Mouse (Mus musculus): ENCODE measurements at regions not wholly inside any gene's neighbourhood (a gene's known extent, or its start where the extent isn't known, plus 50 kb on each side); places are given as distances from the start of the nearest gene placed in this dataset.

GRCm38 (mm10) chr11:55974224-55974875 is 66.5 kb downstream of the Nmur2 start:
- peak; percentile 16 for DNase-seq (ENCODE audit: low spot score)

- no peak for DNase-seq (ENCODE audit: low spot score)
Observed at GRCm38 (mm10) chr11:55966580-55966979, 74.2 kb downstream of the Nmur2 start.

GRCm38 (mm10) chr11:55958372-55958771 is 82.4 kb downstream of the Nmur2 start:
- DNase-seq (ENCODE audit: low spot score): no peak

- DNase-seq (ENCODE audit: low spot score): no peak
Observed at GRCm38 (mm10) chr11:55957355-55957754, 83.5 kb downstream of the Nmur2 start.

GRCm38 (mm10) chr11:55953696-55954095 is 87.1 kb downstream of the Nmur2 start:
- DNase-seq (ENCODE audit: low spot score): no peak

DNA sequence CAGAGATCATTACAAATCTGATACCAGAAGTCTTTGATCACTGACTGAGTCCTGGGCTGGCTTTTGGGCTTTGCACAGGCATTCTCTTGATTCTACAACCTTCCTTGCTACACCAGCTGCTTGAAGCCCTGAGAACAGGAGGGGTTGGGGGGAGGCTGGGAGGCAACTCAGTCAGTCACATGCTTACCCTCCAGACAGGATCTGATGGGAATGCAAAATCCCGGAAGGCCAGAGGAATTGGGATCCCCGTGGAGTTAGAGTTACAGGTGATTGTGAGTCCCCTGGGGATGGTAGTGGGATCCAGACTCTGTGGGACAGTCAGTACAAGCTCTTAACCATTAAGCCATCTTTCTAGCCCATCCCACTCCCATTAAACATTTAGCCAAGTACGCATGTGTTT is 91.2 kb downstream of the Nmur2 start:
- no peak for DNase-seq (ENCODE audit: low spot score)

DNA sequence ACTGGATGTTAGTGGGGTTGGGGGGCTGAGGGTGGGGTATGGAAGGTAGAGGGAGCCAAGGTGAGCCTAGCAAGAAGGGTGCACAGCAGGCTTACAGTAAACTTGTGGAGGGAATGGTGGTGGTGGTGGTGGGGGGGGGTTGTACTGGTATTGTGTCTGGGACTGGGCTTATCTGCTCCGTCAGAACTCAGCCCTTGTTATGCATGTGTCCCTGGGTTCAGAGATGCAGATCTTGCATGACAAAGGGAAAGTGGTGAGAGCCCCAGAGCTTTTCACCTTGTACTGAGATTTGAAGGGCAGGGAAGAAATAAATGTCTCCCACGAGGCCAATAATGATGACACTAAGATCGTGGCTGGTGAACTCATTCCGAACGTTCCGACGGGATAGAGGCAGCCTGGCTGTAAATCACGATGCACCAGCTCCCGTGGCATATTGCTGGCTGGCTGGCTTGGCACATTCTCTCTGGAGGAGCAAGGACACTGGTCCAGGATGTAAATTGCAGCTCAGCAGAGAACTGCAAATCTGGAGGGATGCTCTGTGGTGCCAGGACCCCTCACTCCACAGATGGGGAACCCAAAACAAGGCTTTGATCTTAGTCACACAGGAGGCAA is 94.1 kb downstream of the Nmur2 start:
- DNase-seq (ENCODE audit: low spot score): no peak

GRCm38 (mm10) chr11:55946028-55946427 is 94.8 kb downstream of the Nmur2 start:
- no peak for DNase-seq (ENCODE audit: low spot score)

DNA sequence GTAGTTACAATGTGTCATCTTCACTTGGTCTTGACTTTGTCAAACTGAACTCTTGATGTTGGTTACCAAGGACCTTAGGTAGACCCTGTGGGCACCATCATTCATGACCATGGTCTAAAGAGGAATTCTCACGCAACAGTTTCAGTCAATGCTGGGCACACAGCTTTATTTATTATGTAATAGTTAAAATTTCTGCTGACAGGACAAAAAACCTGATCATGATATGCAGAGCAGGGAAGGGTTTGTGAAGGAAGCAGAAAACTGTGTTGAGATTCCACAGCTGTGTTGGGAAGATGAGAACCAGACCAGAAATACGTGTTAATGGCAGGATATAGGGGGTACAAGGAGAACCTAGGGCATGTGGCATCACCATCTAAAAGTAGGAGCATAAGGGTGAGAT is 100.8 kb downstream of the Nmur2 start:
- no peak for DNase-seq (ENCODE audit: low spot score)

DNA sequence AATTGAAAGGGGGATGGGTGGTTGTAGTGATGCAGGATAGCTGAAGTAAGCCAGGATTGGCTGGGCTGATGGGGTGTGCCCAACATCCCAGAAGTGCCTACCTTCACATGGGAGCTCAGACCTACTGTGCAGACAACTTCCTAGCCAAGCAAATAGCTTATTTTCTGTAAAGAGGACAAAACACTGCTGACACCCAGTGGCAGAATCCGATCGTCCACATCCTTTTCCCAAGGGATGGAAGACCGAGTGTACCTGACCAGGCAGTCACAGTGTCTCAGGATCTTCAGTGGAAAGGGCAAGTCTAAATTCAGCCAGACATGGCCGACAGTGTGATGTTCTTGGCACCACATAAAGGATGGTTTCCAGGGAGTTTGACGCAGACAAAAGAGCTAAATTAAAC is 114.4 kb downstream of the Nmur2 start:
- DNase-seq (ENCODE audit: low spot score): no peak

DNA sequence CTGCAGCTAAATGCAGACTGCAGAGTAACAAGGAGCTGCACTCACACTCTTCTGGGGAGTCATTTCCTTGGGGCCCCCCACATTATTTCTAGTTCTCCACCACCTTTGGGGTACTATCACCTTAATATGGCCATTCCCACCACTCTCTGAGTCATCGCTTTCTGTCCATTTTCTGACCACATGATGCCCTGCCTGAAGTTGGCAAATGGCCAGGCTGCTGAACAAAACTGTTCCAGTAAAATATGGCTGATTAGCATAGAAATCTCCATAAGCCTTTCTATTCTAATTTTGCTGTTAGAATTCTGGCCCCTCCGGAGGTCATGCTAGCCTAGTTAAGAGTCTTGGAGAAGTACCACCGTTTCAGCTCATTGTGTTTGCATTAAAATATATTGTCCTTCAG is 121.7 kb downstream of the Nmur2 start:
- no peak for DNase-seq (ENCODE audit: low spot score)

DNA sequence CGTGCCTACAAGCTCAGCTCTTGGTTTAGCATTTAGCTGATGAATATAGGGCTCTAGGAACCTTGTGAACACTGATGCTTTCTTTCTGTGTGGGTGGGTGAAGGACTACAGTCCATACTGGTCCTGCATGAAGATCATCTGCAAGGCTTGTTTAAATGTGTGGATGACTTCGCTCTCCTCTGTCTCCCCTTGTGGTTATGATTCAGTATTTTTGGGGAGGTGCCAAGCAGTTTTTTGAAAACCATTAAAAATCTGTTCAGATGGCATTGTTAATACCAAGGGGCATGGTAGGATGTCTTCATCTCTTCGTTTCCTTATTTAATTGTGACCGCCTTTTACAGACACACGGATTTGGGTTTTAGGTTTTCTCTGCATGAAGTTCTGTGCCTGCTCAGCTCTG is 122.4 kb downstream of the Nmur2 start:
- no peak for DNase-seq (ENCODE audit: low spot score)

- DNase-seq (ENCODE audit: low spot score): peak; percentile 75
Observed at GRCm38 (mm10) chr11:55897506-55897905, 143.3 kb downstream of the Nmur2 start.

GRCm38 (mm10) chr11:55890161-55890560 is 150.6 kb downstream of the Nmur2 start:
- peak; percentile 9 for DNase-seq (ENCODE audit: low spot score)

DNA sequence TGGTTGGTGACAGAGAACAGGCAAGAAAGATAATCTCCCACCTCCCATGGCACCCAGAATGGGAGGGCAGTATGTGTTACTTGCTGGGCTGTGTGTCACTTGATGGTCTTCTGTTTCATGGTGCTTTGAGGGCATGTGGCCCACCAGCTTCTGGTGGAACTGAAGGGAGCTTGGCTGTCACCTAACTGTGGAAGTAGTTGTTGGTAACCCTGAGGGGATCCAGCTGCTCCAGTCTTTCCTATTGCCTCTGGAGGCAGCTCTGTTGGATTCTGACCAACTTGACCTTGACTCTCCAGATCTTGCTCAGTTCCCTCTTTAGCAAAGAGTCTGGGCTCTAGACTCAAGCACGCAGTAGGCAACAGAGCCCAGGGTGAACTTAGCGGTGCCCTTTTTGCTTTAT is 162.2 kb downstream of the Nmur2 start:
- no peak for DNase-seq (ENCODE audit: low spot score)

- DNase-seq (ENCODE audit: low spot score): no peak
Observed at GRCm38 (mm10) chr11:55867141-55867540, 173.7 kb downstream of the Nmur2 start.

GRCm38 (mm10) chr11:55859230-55859629 is 181.6 kb downstream of the Nmur2 start:
- DNase-seq (ENCODE audit: low spot score): peak; percentile 32

GRCm38 (mm10) chr11:55820479-55820878 is 212.5 kb upstream of the Glra1 start:
- DNase-seq (ENCODE audit: low spot score): no peak

GRCm38 (mm10) chr11:55816566-55816965 is 208.6 kb upstream of the Glra1 start:
- DNase-seq (ENCODE audit: low spot score): no peak

GRCm38 (mm10) chr11:55810685-55811084 is 202.7 kb upstream of the Glra1 start:
- DNase-seq (ENCODE audit: low spot score): peak; percentile 13

GRCm38 (mm10) chr11:55791195-55791865 is 183.3 kb upstream of the Glra1 start:
- DNase-seq (ENCODE audit: low spot score): peak; percentile 11

- DNase-seq (ENCODE audit: low spot score): peak; percentile 65
Observed at GRCm38 (mm10) chr11:55789638-55790037, 181.6 kb upstream of the Glra1 start.

DNA sequence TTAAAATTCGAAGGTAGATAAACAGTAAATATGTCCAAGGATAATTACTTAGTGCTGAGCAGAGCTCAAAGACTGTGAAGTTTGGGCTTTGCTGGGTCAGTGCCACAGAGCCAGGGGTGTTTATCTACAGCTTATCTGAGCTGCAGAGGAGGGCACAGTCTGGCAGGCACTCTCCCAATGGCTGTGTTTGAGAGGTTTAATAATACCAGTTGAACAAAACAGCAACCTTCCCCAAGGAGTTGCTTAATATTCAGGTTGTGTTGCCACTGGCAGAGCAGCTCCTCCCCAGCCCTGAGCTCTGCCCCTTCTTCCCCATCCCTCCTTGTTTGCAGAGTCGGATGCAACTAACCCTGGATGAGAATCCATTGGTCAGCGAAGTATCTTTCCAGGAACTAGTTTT is 173.0 kb upstream of the Glra1 start:
- DNase-seq (ENCODE audit: low spot score): no peak

Measured in retina, embryonic 14.5 days (tissue).